Mouse (Mus musculus) testis, postnatal 10 days (tissue): Measurements from ENCODE around the gene Tgfbr3.
"Not testable (repeated sequence)": the region's sequence is repeated elsewhere in the genome, so short reads cannot be mapped to it uniquely, and the experiment has no call there.

Experiments
- DNase-seq: peaks from one replicate; pipeline ENCODE4 v3.0.0; 2021; ENCODE audit warnings: low spot score

Tgfbr3 gene

DNA sequence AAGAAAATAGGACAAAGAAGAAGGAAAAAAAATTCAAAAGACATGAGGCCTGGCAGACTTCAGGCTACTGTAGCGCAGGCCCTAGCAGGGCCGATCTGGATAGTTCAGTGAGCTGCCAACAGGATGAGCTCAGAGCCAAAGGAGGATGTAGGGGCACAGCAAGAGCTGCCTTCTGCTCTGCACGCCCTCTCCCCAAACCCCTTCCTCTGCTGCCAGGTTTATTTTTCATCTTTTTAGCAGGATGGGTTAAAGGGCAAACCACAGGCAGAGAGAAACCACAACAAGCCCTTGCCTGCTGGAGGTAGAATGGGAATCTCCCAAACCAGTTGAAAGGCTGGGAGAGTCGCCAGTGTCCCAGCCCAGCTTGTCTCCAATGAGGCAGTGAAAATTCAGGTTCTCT is 10.2 kb downstream of the Tgfbr3 start:
- no peak for DNase-seq

DNA sequence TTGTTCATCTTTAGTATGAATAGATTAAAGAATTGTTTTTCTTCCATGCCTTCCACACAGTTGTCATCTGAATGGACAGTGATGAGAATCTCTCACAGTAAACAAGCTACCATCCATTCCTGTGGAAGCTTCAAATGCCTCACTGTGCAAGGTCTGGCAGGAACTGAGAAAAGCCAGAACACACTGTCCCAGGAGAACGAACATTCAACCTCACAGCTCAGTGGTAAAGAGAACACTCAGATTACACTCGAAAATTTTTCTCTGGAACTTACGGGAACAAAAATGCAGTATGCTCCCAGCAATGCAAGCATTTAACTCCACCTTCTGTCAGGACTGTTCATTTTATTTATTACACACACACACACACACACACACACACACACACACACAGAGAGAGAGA is 13.2 kb downstream of the Tgfbr3 start:
- no peak for DNase-seq

- DNase-seq = no peak
Observed at GRCm38 (mm10) chr5:107272252-107273028, 17.0 kb downstream of the Tgfbr3 start.

DNA sequence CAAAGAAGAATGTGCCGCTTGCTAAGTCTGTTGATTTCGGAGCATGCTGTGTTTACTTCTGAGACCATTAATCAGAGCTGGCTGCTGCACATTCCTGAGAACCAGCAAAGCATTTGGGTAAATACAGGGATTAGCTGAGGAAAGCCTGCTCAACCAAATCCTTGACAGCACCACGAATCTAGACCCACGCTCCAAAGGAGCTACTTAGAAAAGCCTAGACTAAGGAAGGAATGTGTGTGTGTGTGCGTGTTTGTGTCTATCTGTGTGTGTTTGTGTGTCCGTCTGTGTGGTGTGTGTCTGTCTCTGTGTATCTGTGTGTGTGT is 20.5 kb downstream of the Tgfbr3 start:
- DNase-seq = no peak

- DNase-seq = peak; percentile 55
Observed at GRCm38 (mm10) chr5:107268121-107269005, 21.1 kb downstream of the Tgfbr3 start.

GRCm38 (mm10) chr5:107266566-107266965 is 22.9 kb downstream of the Tgfbr3 start:
- no peak for DNase-seq

DNA sequence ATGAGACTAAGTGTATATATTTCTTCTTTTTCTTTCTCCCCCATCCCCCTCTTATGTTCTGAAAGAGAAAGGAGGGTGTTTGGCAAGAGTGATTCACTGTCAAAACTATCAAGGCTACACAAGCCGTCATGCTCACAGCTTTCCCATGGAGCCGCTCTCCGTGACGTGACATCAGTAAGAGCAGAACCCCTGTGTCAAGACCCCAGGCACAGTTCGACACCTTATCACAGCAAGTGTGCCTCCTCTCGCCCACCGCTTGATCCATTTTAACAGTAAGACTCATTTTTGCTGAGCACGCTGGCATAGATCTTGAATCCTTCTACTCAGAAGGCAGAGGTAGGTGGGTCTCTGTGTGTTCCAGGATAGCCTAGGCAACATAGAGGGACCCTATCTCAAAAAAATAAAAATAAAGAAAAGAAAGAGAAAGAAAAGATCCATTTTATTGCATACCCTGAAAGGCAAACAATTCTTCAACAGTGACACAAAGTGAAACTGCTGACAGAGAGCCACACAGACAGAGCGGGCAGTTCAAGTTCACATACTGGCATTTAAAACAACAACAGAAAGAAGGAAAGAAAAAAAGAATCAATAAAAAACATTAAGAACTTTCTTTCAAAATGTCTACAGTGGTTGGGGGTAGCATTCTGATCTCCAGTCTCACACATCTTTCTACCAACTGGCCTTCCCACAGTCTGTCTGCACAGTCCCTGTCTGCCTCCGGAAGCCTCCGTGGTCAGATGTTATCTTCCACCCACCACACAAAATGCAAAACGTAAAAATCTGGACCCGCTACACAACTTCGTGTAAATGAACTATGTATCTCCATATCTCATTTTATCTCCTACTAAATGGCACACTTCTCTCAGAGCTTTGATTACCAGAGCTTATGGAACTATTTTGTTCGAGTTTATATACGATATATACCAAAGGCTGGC is 24.7 kb downstream of the Tgfbr3 start:
- no peak for DNase-seq

DNA sequence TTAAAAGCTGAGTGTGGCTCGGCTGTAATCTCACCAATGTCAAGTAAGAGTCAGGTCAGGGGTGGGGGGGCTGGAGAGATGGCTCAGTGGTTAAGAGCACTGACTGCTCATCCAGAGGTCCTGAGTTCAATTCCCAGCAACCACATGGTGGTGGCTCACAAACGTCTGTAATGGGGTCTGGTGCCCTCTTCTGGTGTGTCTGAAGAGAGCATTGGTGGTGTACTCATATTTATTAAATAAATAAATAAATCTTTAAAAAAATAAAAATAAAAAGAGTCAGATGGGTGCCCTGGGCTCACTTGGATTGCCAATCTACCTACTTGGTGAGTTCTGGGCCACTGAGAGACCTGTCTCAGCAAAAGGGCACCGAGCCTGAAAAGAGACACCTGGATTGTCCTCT is 25.6 kb downstream of the Tgfbr3 start:
- DNase-seq = no peak

- DNase-seq = no peak
Observed at GRCm38 (mm10) chr5:107261930-107262329, 27.5 kb downstream of the Tgfbr3 start.

- DNase-seq = no peak
Observed at GRCm38 (mm10) chr5:107260708-107261495, 28.5 kb downstream of the Tgfbr3 start.

DNA sequence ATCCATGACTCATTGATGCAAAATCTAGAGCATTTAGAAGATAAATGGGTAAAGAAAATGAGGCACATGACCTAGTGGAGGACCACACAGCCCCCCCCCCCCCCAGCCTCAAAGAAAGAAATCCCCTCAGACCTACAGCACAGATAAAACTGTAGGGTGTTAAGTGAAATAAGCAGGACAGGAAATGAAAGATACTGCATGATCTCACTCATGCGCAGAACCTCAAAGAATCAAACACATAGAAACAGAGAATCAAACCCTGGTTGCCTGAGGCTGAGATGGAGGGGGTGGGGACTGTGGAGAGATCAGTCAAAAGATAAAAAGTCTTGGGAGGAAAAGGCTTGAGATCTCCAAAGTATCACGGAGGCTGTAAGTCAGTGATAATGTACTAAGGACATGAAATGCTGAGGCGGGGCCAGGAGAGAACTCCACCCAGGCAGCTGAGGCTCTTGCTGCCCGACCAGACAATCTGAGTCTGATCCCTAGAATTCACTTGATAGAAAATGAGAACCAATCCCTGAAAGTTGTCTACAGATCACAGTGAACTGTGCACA is 29.9 kb downstream of the Tgfbr3 start:
- no peak for DNase-seq

DNA sequence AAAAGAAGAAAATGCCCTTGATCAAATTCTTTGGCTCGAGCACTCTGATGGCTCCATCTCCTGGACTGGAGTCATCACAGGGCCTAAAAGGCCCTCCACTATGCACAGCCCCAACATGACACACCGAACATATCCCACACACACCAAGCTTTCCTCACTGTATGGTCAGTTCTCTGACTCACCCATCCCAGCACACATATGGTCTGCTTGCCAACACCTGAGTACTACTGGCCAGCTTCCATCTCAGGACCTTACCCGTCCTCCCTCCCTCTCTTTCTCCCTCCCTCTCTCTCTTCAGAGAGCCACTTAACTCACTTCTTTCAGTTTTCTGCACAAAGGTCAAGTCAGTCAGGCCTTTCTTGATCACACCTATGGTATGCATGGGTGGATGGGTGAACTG is 36.0 kb downstream of the Tgfbr3 start:
- no peak for DNase-seq

GRCm38 (mm10) chr5:107252435-107252834 is 37.0 kb downstream of the Tgfbr3 start:
- no peak for DNase-seq

GRCm38 (mm10) chr5:107251751-107252305 is 37.6 kb downstream of the Tgfbr3 start:
- DNase-seq = peak; percentile 61

- DNase-seq = peak; percentile 51
Observed at GRCm38 (mm10) chr5:107250548-107251272, 38.7 kb downstream of the Tgfbr3 start.

GRCm38 (mm10) chr5:107248732-107249131 is 40.7 kb downstream of the Tgfbr3 start:
- DNase-seq = no peak

DNA sequence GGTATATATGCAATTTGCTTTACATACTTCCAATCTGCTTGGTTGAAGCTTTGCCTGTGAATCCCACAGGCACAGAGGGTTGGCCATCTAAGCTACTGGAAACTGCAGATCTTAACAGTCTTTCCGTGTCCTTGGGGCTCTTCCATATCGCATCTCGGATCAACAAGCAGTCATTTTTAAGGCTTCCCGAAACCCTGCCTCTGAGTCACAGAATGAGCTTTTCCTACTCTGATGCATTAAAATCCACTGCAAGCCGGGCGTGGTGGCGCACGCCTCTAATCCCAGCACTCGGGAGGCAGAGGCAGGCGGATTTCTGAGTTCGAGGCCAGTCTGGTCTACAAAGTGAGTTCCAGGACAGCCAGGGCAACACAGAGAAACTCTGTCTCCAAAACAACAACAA is 41.1 kb downstream of the Tgfbr3 start:
- not testable (repeated sequence) for DNase-seq

GRCm38 (mm10) chr5:107247786-107248185 is 41.6 kb downstream of the Tgfbr3 start:
- no peak for DNase-seq

GRCm38 (mm10) chr5:107243445-107243844 is 46.0 kb downstream of the Tgfbr3 start:
- no peak for DNase-seq

- no peak for DNase-seq
Observed at GRCm38 (mm10) chr5:107242993-107243392, 46.4 kb downstream of the Tgfbr3 start.
